Mouse (Mus musculus) E14TG2a.4 (cell line): ENCODE results near the gene Zfp11.
"Not testable (repeated sequence)": the region's sequence is repeated elsewhere in the genome, so short reads cannot be mapped to it uniquely, and the experiment has no call there.

Experiments
- CTCF ChIP-seq: conservative IDR thresholded peaks from 2 replicates; pipeline ENCODE4 v1.5.1; 2014; ENCODE audit warnings: low read length
- POU5F1 ChIP-seq: IDR thresholded peaks from 2 replicates; pipeline ENCODE4 v1.6.1; 2014; ENCODE audit warnings: low read length, borderline replicate concordance

GRCm38 (mm10) chr5:129632270-129633250 lies 37.3 kb downstream of the Zfp11 start:
- TF ChIP-seq CTCF, POU5F1: not testable (repeated sequence)
